Mouse (Mus musculus): ENCODE data around the gene L3mbtl4. TPM values are rescaled to one million over a fixed set of nuclear protein-coding genes. Genes with fewer than 3 reads are reported as not detected.

The L3mbtl4 gene
- total and polyA plus RNA-seq, 2 experiments from 2014 or later, result 5.4 to 6.9 TPM

DNA sequence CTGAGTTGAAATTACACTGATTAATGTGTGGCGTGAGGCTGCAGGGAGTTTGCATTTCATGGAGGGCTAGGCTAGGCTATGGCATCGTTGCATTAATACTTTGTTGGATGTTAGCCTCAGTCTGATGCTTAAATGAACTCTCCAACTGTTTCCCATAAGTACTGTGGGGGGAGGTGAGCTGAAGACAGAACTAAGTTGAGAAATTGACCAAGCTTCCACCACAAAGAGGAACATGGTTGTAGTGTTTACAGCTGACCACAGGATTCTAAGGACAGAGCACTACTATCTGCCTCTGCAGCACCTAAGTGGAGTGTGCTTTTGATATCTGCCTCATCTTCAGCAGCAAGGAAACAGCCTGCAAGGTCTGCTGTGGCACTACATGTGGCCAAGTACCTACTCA, 1.5 kb downstream of the L3mbtl4 start:
- H3K4me2 ChIP-seq (ENCODE audit: low read depth, low read length), result peak overlapping the region; percentile 96; the same call in 1 of the 2 replicates
- WGBS, result 81% methylated on average over 2 of the region's 2 CpGs
- ATAC-seq, result no peak

DNA sequence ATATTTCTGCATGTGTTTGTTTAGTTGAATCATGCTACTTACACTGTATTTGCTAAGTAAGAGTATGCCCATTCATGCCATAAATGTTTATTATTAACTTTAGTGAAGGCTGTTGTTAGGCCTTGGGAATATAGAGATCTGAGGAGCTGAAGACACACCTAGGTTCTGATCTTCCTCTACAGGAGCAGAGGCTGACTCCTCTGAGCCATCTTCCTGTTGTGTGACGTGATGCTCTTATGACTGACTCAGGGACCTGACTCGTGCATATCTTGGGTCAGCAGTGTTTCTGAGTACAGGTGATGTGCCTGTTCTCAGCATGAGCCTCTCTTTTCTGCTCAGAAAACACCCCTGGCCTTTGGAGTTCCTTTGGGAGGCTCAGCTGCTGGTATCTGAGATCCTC, 7.3 kb downstream of the L3mbtl4 start:
- Histone ChIP-seq H3K9ac (replicated peaks; ENCODE audit: low read length) (no peak overlapping the region), H3K27ac (no peak overlapping the region), H3K36me3 (ENCODE audit: insufficient read depth, low read length) (no peaks in the 10 kb centered on the region), H3K4me2 (ENCODE audit: low read depth, low read length) (no peak overlapping the region), H3K4me1 (ENCODE audit: insufficient read depth, low read length) (no peaks in the 10 kb centered on the region), H3K9me3 (ENCODE audit: low read length) (no peaks in the 10 kb centered on the region), H3K27me3 (ENCODE audit: insufficient read depth, low read length) (no peaks in the 10 kb centered on the region), H3K4me3 (ENCODE audit: low read length) (no peak overlapping the region)
- 85% methylated on average over 2 of the region's 2 CpGs for WGBS
- no peak for TF ChIP-seq CTCF (IDR thresholded peaks at IDR 0.05; ENCODE audit: low read depth)
- ATAC-seq (no peak), DNase-seq (ENCODE audit: low spot score) (no peak)

More for the DNA sequence above, 1.5 kb downstream of the L3mbtl4 start:
- Histone ChIP-seq H3K9ac (replicated peaks; ENCODE audit: low read length) (no peak overlapping the region), H3K36me3 (ENCODE audit: insufficient read depth, low read length) (no peaks in the 10 kb centered on the region), H3K27me3 (ENCODE audit: insufficient read depth, low read length) (no peaks in the 10 kb centered on the region), H3K9me3 (ENCODE audit: low read length) (no peaks in the 10 kb centered on the region), H3K4me1 (ENCODE audit: insufficient read depth, low read length) (0 out of 2 replicates have a peak, but pooled peaks cover 9% of the 10 kb centered on the region), H3K27ac (no peak overlapping the region), H3K4me3 (ENCODE audit: low read length) (no peak overlapping the region)
- DNase-seq (ENCODE audit: low spot score), result no peak
- TF ChIP-seq CTCF (IDR thresholded peaks at IDR 0.05; ENCODE audit: low read depth), result no peak

DNA sequence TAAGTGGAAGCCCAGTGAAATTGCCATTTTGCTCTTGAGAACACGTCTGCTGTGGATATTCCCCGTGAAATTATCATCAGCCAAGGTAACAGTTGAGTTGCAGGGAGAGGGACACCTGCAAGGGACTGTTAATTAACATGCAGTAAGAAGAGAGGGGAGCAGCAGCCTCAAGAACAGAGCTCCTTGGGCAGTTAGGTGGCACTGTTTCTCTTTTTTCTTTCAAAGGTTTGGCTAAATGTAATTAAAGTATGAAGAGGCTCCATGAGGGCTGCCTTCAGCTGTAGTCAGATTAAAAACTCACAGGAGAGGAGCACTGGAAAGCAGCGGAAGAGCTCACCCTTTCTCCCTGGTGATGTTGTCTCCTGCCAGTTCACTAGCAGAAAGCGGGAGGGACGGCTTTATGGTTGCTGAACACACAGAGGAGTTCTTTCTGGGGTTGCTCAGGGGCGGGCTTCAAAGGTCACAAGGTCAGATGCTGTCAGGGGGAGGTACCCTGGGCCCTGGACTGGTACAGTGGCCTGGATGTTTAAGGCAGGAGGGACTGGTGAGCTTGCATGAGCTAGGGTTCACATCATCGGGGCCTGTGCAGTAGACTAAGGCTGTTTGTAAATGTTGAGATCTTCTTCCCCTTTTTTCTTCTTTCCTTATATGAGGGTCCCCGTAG, 11.7 kb downstream of the L3mbtl4 start:
- DNase-seq (ENCODE audit: low spot score) (peak; percentile 71), ATAC-seq (peak; percentile 45; the same call in 1 of the 2 replicates)
- no peak overlapping the region for H3K4me2 ChIP-seq (ENCODE audit: low read depth, low read length)
- H3K27ac ChIP-seq, result no peak overlapping the region
- no peaks in the 10 kb centered on the region for H3K27me3 ChIP-seq (ENCODE audit: insufficient read depth, low read length)
- WGBS, result 25% methylated on average over 8 of the region's 8 CpGs
- H3K4me1 ChIP-seq (ENCODE audit: insufficient read depth, low read length), result no peaks in the 10 kb centered on the region
- no peak overlapping the region for H3K9ac ChIP-seq (replicated peaks; ENCODE audit: low read length)
- no peak overlapping the region for H3K4me3 ChIP-seq (ENCODE audit: low read length)
- peak; percentile 61 for TF ChIP-seq CTCF (IDR thresholded peaks at IDR 0.05; ENCODE audit: low read depth)
- no peaks in the 10 kb centered on the region for H3K9me3 ChIP-seq (ENCODE audit: low read length)
- H3K36me3 ChIP-seq (ENCODE audit: insufficient read depth, low read length), result no peaks in the 10 kb centered on the region

DNA sequence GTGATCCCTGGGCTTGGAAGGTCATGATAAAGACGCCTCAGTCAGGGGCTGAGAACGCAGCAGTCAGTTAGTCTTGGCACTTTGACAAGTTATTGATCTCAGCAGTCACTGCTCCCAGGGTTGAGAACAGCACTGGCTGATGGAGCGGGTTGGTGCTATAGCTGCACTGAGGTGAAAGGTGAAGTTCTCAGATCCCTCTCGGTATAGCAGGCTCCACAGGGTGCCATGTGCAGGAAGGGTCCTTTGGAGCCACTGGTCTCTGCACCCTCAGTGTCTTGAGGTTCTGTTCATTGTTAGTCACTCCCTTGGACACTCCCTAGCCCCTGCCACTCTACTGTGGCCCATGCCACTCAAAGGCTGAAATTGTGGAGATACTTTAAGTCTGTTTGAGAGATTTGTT, 14.5 kb downstream of the L3mbtl4 start:
- no peak for ATAC-seq
- no peak for TF ChIP-seq CTCF (IDR thresholded peaks at IDR 0.05; ENCODE audit: low read depth)
- WGBS, result 74% methylated on average over 4 of the region's 4 CpGs
- Histone ChIP-seq H3K27me3 (ENCODE audit: insufficient read depth, low read length) (no peaks in the 10 kb centered on the region), H3K36me3 (ENCODE audit: insufficient read depth, low read length) (no peaks in the 10 kb centered on the region), H3K9ac (replicated peaks; ENCODE audit: low read length) (no peak overlapping the region), H3K4me1 (ENCODE audit: insufficient read depth, low read length) (no peaks in the 10 kb centered on the region), H3K4me3 (ENCODE audit: low read length) (no peak overlapping the region), H3K27ac (no peak overlapping the region), H3K4me2 (ENCODE audit: low read depth, low read length) (no peak overlapping the region), H3K9me3 (ENCODE audit: low read length) (no peaks in the 10 kb centered on the region)
- no peak for DNase-seq (ENCODE audit: low spot score)

DNA sequence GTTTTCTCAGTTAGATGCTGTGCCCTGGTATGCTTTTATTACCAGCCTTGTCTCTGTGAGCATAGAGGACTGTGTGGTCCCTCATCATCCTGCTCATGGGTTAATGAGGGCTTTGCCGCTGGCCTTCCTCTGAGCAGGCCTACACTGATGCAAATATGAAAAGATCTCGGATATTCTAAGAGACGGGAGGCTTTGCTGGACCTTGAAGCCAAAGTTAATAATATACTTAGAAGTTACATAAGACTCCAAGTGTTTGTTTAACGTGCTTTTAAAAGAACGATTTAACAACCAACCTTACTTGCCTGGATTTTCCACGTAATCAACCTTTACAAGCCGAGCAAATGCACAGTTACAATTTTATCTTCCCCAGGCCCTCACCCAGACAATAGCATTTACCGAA, 15.1 kb downstream of the L3mbtl4 start:
- Histone ChIP-seq H3K9me3 (ENCODE audit: low read length) (no peaks in the 10 kb centered on the region), H3K27me3 (ENCODE audit: insufficient read depth, low read length) (no peaks in the 10 kb centered on the region), H3K4me3 (ENCODE audit: low read length) (no peak overlapping the region), H3K4me2 (ENCODE audit: low read depth, low read length) (no peak overlapping the region), H3K27ac (no peak overlapping the region), H3K36me3 (ENCODE audit: insufficient read depth, low read length) (no peaks in the 10 kb centered on the region), H3K9ac (replicated peaks; ENCODE audit: low read length) (no peak overlapping the region), H3K4me1 (ENCODE audit: insufficient read depth, low read length) (no peaks in the 10 kb centered on the region)
- TF ChIP-seq CTCF (IDR thresholded peaks at IDR 0.05; ENCODE audit: low read depth), result no peak
- DNase-seq (ENCODE audit: low spot score) (no peak), ATAC-seq (no peak)
- 88% methylated on average over 8 of the region's 8 CpGs for WGBS

DNA sequence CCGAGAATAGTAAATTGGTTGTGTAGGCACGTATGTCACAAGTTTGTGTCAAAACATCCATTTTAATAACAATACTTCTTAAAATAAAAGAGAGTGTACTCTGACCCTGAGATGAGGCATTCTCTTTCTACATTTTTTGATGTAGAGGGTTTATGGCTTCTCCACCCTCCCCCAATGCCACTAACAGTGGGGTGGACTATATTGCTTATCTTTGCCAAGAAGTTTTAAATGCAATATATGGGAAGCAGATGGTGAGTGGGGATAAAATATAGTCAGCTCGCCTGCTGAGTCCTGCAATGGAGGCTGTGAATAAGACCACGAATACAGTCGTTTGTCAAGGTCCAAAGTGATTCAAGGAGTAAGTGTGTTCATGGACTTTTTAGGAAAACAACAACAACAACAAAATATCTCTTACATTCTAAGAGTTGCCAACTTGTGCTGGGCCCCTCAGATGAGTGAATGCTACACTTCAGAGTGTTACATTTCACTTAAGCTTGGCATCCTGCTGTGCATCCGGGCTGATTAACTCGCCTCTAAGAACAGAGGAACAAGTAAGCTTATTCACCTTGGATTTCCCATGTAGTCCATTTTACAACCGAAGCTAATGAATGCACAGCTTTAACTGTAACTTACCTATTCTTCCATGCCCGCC, 18.2 kb downstream of the L3mbtl4 start:
- DNase-seq (ENCODE audit: low spot score) (peak; percentile 15), ATAC-seq (no peak)
- TF ChIP-seq CTCF (IDR thresholded peaks at IDR 0.05; ENCODE audit: low read depth), result no peak
- no peaks in the 10 kb centered on the region for H3K4me1 ChIP-seq (ENCODE audit: insufficient read depth, low read length)
- no peak overlapping the region for H3K27ac ChIP-seq
- WGBS, result 46% methylated on average over 9 of the region's 9 CpGs
- H3K4me3 ChIP-seq (ENCODE audit: low read length), result no peak overlapping the region
- no peaks in the 10 kb centered on the region for H3K27me3 ChIP-seq (ENCODE audit: insufficient read depth, low read length)
- no peaks in the 10 kb centered on the region for H3K36me3 ChIP-seq (ENCODE audit: insufficient read depth, low read length)
- no peak overlapping the region for H3K9ac ChIP-seq (replicated peaks; ENCODE audit: low read length)
- no peak overlapping the region for H3K4me2 ChIP-seq (ENCODE audit: low read depth, low read length)
- H3K9me3 ChIP-seq (ENCODE audit: low read length), result no peaks in the 10 kb centered on the region

DNA sequence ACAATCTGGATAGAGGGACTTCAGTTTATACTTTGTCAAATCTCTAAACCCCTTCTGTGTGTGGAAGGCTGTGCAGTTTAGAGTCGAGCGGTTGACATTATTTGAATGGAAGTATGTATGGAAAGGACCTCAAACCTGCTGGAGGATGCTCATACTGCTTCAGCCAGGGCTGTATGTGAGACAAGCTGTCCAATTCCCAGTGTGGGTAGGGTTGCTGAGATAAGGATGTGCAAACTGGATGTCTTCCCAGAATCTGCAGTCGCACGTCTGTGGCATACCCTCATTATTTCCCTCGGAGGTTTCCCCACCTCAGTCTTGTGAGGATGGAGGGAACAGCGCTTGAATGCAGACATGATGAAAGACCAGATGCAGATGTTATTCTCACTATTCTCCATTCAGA, 34.8 kb downstream of the L3mbtl4 start:
- no peaks in the 10 kb centered on the region for H3K9me3 ChIP-seq (ENCODE audit: low read length)
- H3K4me2 ChIP-seq (ENCODE audit: low read depth, low read length), result no peak overlapping the region
- H3K4me1 ChIP-seq (ENCODE audit: insufficient read depth, low read length), result no peaks in the 10 kb centered on the region
- H3K9ac ChIP-seq (replicated peaks; ENCODE audit: low read length), result no peak overlapping the region
- no peaks in the 10 kb centered on the region for H3K27me3 ChIP-seq (ENCODE audit: insufficient read depth, low read length)
- no peak overlapping the region for H3K27ac ChIP-seq
- no peak for TF ChIP-seq CTCF (IDR thresholded peaks at IDR 0.05; ENCODE audit: low read depth)
- H3K36me3 ChIP-seq (ENCODE audit: insufficient read depth, low read length), result no peaks in the 10 kb centered on the region
- 54% methylated on average over 6 of the region's 6 CpGs for WGBS
- no peak for ATAC-seq
- H3K4me3 ChIP-seq (ENCODE audit: low read length), result no peak overlapping the region
- DNase-seq (ENCODE audit: low spot score), result peak; percentile 64

All from hindbrain, postnatal 0 days (tissue).